23 mouse cellular contexts compared by ENCODE assay signal in the genomic region with DNA sequence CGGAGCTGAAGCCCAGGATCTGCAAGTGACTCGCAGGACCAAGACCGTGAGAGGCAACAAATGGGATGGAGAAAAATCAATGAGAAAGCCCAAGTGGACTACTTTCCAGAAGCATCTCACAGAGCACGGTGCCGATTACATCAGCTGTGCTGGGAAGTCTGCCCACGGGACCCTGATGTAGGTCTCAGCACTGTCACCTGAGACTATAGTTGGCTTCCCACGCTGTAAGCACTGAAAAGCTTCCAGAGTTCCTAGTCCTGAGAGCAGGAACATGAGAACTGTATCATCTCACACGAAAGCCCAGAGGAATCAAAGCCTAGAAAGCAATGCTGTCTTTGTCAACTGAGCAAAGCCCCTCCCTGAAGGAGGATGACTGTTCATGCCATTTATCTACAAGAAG. TPM values are rescaled to one million over a fixed set of nuclear protein-coding genes. Genes with fewer than 3 reads are reported as not detected.
DNase-seq lines count a peak whose midpoint lies in the region; ATAC-seq and TF ChIP-seq lines count a peak whose summit lies in the region.
"Had no signal": no experiment of that assay in that cellular context is flagged by ENCODE, and none has a peak within 500 bp of the region (broad histone marks: within the 10 kb centered on the region; RNA-seq: fewer than 3 reads in every experiment).

No protein-coding gene starts in this region.

- peak; percentile 72 for DNase-seq in heart, adult 11 months
- DNase-seq in heart, adult 2 months = no peak
- peak; percentile 61 for DNase-seq in gastrocnemius, adult 18-20 months (ENCODE audit: low spot score)
- DNase-seq in gastrocnemius, adult 8-10 months (ENCODE audit: low spot score in 2 of 2) = peak; percentile 16 to 39
- DNase-seq in gastrocnemius, postnatal 25 days = peak; percentile 39
- DNase-seq in thymus, postnatal 25 days = no peak
- DNase-seq in hindbrain, postnatal 0 days (ENCODE audit: low spot score) = no peak
- no peak for DNase-seq in neural tube, embryonic 10.5 days (ENCODE audit: extremely low spot score, low spot score)
- DNase-seq: adrenal gland, adult 2 months; adrenal gland, postnatal 14 days; forebrain, postnatal 0 days; kidney, adult 18-20 months had no signal

- no peak for TF ChIP-seq POLR2A in heart, adult 2 months (IDR thresholded peaks at IDR 0.05; ENCODE audit: insufficient read depth, low read depth, low read length)

- no peak overlapping the region for H3K4me3 ChIP-seq in heart, adult 2 months
- H3K4me3 ChIP-seq in hindbrain, postnatal 0 days (ENCODE audit: low read length) = no peak overlapping the region
- H3K4me3 ChIP-seq: embryonic facial prominence, embryonic 12.5 days; embryonic facial prominence, embryonic 15.5 days; heart, embryonic 10.5 days; heart, embryonic 13.5 days; hindbrain, embryonic 12.5 days; hindbrain, embryonic 15.5 days had no signal

- no peaks in the 10 kb centered on the region for H3K27me3 ChIP-seq in heart, adult 2 months (ENCODE audit: control insufficient read depth, insufficient read depth, low read length)
- H3K27me3 ChIP-seq in hindbrain, postnatal 0 days (ENCODE audit: insufficient read depth, low read length) = no peaks in the 10 kb centered on the region
- H3K27me3 ChIP-seq: embryonic facial prominence, embryonic 12.5 days; embryonic facial prominence, embryonic 15.5 days; heart, embryonic 13.5 days; hindbrain, embryonic 12.5 days; hindbrain, embryonic 15.5 days had no signal

- no peak for TF ChIP-seq CTCF in heart, adult 2 months (IDR thresholded peaks at IDR 0.05)
- no peak for TF ChIP-seq CTCF in hindbrain, postnatal 0 days (IDR thresholded peaks at IDR 0.05; ENCODE audit: low read depth)

- H3K4me2 ChIP-seq in hindbrain, postnatal 0 days (ENCODE audit: low read depth, low read length) = no peak overlapping the region
- H3K4me2 ChIP-seq: embryonic facial prominence, embryonic 12.5 days; embryonic facial prominence, embryonic 15.5 days; heart, embryonic 13.5 days; hindbrain, embryonic 12.5 days; hindbrain, embryonic 15.5 days had no signal

- H3K9me3 ChIP-seq in hindbrain, postnatal 0 days (ENCODE audit: low read length) = no peaks in the 10 kb centered on the region
- H3K9me3 ChIP-seq: embryonic facial prominence, embryonic 12.5 days; embryonic facial prominence, embryonic 15.5 days; heart, embryonic 10.5 days; heart, embryonic 13.5 days; hindbrain, embryonic 12.5 days; hindbrain, embryonic 15.5 days had no signal

- no peak overlapping the region for H3K9ac ChIP-seq in heart, adult 2 months (ENCODE audit: low read depth, low read length)
- no peak overlapping the region for H3K9ac ChIP-seq in hindbrain, postnatal 0 days (replicated peaks; ENCODE audit: low read length)
- H3K9ac ChIP-seq: embryonic facial prominence, embryonic 12.5 days; embryonic facial prominence, embryonic 15.5 days; forebrain, postnatal 0 days; heart, embryonic 13.5 days; hindbrain, embryonic 12.5 days; hindbrain, embryonic 15.5 days had no signal

- no peak for TF ChIP-seq EP300 in heart, adult 2 months (IDR thresholded peaks at IDR 0.05; ENCODE audit: insufficient read depth, low read depth, low read length)

- H3K4me1 ChIP-seq in heart, adult 2 months (ENCODE audit: control insufficient read depth, insufficient read depth, low read length) = peaks cover 1% of the 10 kb centered on the region; the same call in 1 of the 2 replicates
- H3K4me1 ChIP-seq in hindbrain, postnatal 0 days (ENCODE audit: insufficient read depth, low read length) = no peaks in the 10 kb centered on the region
- H3K4me1 ChIP-seq: embryonic facial prominence, embryonic 12.5 days; embryonic facial prominence, embryonic 15.5 days; hindbrain, embryonic 12.5 days; hindbrain, embryonic 15.5 days had no signal

- 76% methylated on average over 8 of the region's 8 CpGs for WGBS in heart, adult 2 months
- WGBS in hindbrain, postnatal 0 days = 91% methylated on average over 8 of the region's 8 CpGs

- H3K36me3 ChIP-seq in heart, adult 2 months (ENCODE audit: control insufficient read depth, insufficient read depth, low read length) = peaks cover 11% of the 10 kb centered on the region
- H3K36me3 ChIP-seq in hindbrain, postnatal 0 days (ENCODE audit: insufficient read depth, low read length) = no peaks in the 10 kb centered on the region
- H3K36me3 ChIP-seq: hindbrain, embryonic 15.5 days had no signal

- no peak for ATAC-seq in hindbrain, postnatal 0 days
- ATAC-seq: CD4-positive, CD25-positive, alpha-beta regulatory T cell, adult 4 months; forebrain, embryonic 14.5 days; intestine, embryonic 16.5 days had no signal

- no peaks in the 10 kb centered on the region for H3K79me2 ChIP-seq in heart, adult 2 months (replicated peaks; ENCODE audit: control insufficient read depth, insufficient read depth, low read length)

- intact Hi-C loops in heart, adult 2 months (cut with DNase I) = no loop called here

- no peak overlapping the region for H3K27ac ChIP-seq in heart, adult 2 months
- H3K27ac ChIP-seq in hindbrain, postnatal 0 days = no peak overlapping the region
- H3K27ac ChIP-seq: embryonic facial prominence, embryonic 12.5 days; embryonic facial prominence, embryonic 15.5 days; heart, embryonic 10.5 days; heart, embryonic 13.5 days; hindbrain, embryonic 12.5 days; hindbrain, embryonic 15.5 days had no signal

RNA-seq across cellular contexts. Expression of gene Anxa5, which starts 20.6 kb away (rescaled TPM):
- 100 to 1,000 TPM; 119 to 131 TPM for total RNA-seq in heart, adult 2 months (2021)
- polyA plus RNA-seq in heart, adult 2 months (2012; rRNA removed) = 202 and 223 TPM in 2 replicates
- 10 to 100 TPM; 35.6 to 47.6 TPM for total RNA-seq in gastrocnemius, adult 18-20 months (2021)
- total RNA-seq in gastrocnemius, adult 8-10 months (2022) = 10 to 100 TPM; 14.4 to 39.8 (median 28.6) TPM
- 10 to 100 TPM; 50.7 to 67.3 TPM for total RNA-seq in gastrocnemius, postnatal 25 days (2021)
- 31.8 and 33.5 TPM in 2 replicates for total RNA-seq in hindbrain, postnatal 0 days (2014; rRNA removed)
- 54.0 and 55.5 TPM in 2 replicates for polyA plus RNA-seq in hindbrain, postnatal 0 days (2015; fragmentation: Nextera tagmentation; extraction: Ambion mirVana)

RNA-seq across cellular contexts. Expression of gene 1810062G17Rik, which starts 20.6 kb away (rescaled TPM):
- not detected for total RNA-seq in heart, adult 2 months (2021)
- polyA plus RNA-seq in heart, adult 2 months (2012; rRNA removed) = 0.70 and 0.96 TPM in 2 replicates
- total RNA-seq in gastrocnemius, adult 18-20 months (2021) = not detected
- not detected for total RNA-seq in gastrocnemius, adult 8-10 months (2022)
- not detected for total RNA-seq in gastrocnemius, postnatal 25 days (2021)
- not detected in 2 replicates for total RNA-seq in hindbrain, postnatal 0 days (2014; rRNA removed)
- polyA plus RNA-seq in hindbrain, postnatal 0 days (2015; fragmentation: Nextera tagmentation; extraction: Ambion mirVana) = 0.91 and 1.1 TPM in 2 replicates
- total RNA-seq: common myeloid progenitor, adult 5-6 weeks; forebrain, postnatal 0 days; hematopoietic stem cell, adult 5-6 weeks had no signal
- polyA plus RNA-seq: forebrain, embryonic 14.5 days had no signal

Comparison
In these comparisons a context has a peak if more than half of its experiments do, and no peak if none do; other contexts are left out.
1. DNase-seq: peak in heart, adult 11 months (single experiment), gastrocnemius, adult 18-20 months (single experiment), gastrocnemius, adult 8-10 months (2 of 2) and gastrocnemius, postnatal 25 days (single experiment); none in heart, adult 2 months (0 of 2), thymus, postnatal 25 days (single experiment), hindbrain, postnatal 0 days (single experiment) and neural tube, embryonic 10.5 days (single experiment).